Mouse (Mus musculus): ENCODE measurements around the gene Vmn1r114. TPM values are rescaled to one million over a fixed set of nuclear protein-coding genes. Genes with fewer than 3 reads are reported as not detected.
"Not testable (repeated sequence)": the region's sequence is repeated elsewhere in the genome, so short reads cannot be mapped to it uniquely, and the experiment has no call there.

Vmn1r114 gene
- total RNA-seq (2021): not detected

DNA sequence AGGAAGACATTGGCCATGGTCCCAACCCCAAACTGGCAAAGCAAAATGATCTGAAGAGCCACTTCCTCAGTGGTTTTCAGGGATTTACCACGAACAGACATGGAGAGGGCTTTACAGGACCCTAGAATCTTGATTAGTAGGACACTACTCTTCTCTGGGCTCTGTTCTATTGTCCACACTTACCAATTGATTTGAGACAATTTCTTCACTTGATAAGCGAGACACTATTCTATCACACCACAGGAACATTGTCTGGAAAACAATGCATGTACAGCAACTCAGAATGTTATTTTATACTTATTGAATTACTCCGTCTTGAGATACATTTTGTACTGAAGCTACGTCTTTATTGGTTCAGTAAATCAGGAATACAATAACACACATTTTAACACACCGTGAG, at the start of gene Vmn1r114:
Gene Vmn1r114, minus strand, starts transcription at position 101 of the 400 bp plus-strand sequence.
- not testable (repeated sequence) for DNase-seq

DNA sequence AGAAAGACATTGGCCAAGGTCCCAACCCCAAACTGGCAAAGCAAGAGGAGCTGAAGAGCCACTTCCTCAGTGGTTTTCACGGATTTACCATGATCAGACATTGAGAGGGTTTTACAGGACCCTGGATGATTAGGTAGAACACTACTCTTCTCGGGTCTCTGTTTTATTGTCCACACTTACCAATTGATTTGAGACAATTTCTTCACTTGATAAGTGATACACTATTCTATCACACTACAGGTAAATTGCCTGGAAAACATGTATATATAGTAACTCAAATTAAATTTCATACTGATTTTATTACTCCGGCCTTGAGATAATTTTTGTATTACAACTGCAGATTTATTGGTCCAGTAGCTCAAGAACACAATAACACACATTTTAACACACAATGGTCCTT, 32.9 kb upstream of the Vmn1r114 start, which contains the start of gene Vmn1r115:
Gene Vmn1r115, minus strand, starts transcription at position 101 of the 400 bp plus-strand sequence.
- DNase-seq: not testable (repeated sequence)

DNA sequence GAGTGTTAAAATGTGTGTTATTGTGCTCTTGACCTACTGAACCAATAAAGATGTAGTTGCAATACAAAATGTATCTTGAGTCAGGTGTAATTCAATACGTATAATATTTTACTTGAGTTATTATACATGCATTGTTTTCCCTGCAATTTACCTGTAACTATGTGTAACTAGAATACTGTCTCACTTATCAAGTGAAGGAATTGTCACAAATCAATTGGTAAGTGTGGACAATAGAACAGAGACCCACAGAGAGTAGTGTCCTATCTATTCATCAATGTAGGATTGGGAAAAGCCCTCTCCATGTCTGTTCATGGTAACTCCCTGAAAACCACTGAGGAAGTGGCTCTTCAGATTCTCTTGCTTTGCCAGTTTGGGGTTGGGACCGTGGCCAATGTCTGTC, 25.0 kb downstream of the Vmn1r114 start, which contains the start of gene Vmn1r113:
Gene Vmn1r113, plus strand, starts transcription at position 301 of the 400 bp plus-strand sequence.
- not testable (repeated sequence) for DNase-seq

DNA sequence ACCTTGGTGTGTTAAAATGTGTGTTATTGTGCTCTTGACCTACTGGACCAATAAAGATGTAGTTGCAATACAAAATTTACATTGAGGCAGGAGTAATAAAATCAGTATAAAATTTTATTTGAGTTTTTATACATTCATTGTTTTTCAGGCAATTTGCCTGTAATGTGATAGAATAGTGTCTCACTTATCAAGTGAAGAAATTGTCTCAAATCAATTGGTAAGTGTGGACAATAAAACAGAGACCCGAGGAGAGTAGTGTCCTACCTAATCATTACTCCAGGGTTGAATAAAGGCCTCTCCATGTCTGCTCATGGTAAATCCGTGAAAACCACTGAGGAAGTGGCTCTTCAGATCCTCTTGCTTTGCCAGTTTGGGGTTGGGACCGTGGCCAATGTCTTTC, 41.1 kb downstream of the Vmn1r114 start, which contains the start of gene Vmn1r112:
Gene Vmn1r112, plus strand, starts transcription at position 301 of the 400 bp plus-strand sequence.
- DNase-seq: not testable (repeated sequence)

Other genes with a start within 250 kb of the Vmn1r114 start
- not detected for gene Gm4141, start 235.9 kb downstream of the Vmn1r114 start, total RNA-seq (2021)
- not detected for gene Gm4513, start 213.2 kb downstream of the Vmn1r114 start, total RNA-seq (2021)
- gene Vmn1r107, start 143.3 kb downstream of the Vmn1r114 start, total RNA-seq (2021): not detected
- not detected for gene Vmn1r111, start 109.0 kb downstream of the Vmn1r114 start, total RNA-seq (2021)
- not detected for gene Gm10668, start 81.6 kb downstream of the Vmn1r114 start, total RNA-seq (2021)
- gene Vmn1r112, start 41.0 kb downstream of the Vmn1r114 start, total RNA-seq (2021): not detected
- not detected for gene Vmn1r113, start 24.9 kb downstream of the Vmn1r114 start, total RNA-seq (2021)
- not detected for gene Vmn1r115, start 32.8 kb upstream of the Vmn1r114 start, total RNA-seq (2021)
- gene Vmn1r116, start 60.1 kb upstream of the Vmn1r114 start, total RNA-seq (2021): not detected
- not detected for gene Vmn1r117, start 71.9 kb upstream of the Vmn1r114 start, total RNA-seq (2021)
- not detected for gene Vmn1r118, start 100.2 kb upstream of the Vmn1r114 start, total RNA-seq (2021)
- not detected for gene Vmn1r119, start 200.3 kb upstream of the Vmn1r114 start, total RNA-seq (2021)
- gene Vmn1r120, start 241.6 kb upstream of the Vmn1r114 start, total RNA-seq (2021): not detected